Mouse (Mus musculus): ENCODE data around the gene Tdrd9. TPM values are rescaled to one million over a fixed set of nuclear protein-coding genes. Genes with fewer than 3 reads are reported as not detected.
A peak's percentile ranks its signal among the peaks of the same experiment; 100 is the strongest.

The Tdrd9 gene
- total RNA-seq, 4 experiments from 2014 or later: 0.09 to 0.31 TPM; not detected in 2

GRCm38 (mm10) chr12:112107685-112108084, 136.3 kb downstream of the Tdrd9 start:
- DNase-seq: no peak

DNA sequence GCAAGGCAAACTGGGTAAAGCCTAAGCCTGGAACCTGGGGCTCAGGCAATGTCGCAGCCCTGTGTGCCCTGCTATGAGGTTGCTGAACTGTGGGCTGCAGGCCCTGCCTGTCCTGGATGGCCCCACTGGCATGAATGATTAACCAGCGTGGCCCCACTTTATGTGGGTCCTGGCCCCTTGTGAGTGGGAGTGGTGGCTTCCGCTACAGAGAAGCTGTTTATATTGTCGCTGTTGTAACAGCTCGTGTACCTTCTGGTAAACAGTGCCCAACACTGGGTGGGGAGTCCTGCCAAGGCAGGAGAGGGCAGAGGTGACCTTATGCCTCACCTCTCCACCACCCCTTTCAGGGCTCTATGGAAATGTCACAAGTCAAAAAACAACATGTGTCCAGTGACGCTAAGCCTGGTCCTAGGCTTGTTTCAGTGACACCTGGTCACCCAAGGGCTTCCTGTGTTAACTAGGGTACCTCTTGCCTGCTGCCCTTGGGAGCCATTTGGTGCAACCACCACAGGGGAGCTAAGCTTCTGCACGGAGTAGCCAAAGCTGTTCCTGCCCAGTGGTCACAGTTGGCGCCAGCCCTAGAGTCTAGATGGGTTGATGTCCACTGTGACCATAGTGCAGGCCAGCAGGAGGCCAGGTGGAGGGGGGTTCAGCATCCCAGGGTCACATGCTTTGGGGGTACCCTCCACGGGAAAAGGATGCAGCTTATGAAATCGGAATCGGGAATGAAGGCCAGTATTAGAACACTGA, 137.5 kb downstream of the Tdrd9 start:
- no peak for DNase-seq

- DNase-seq: no peak
Measured at GRCm38 (mm10) chr12:112109701-112110100, 138.3 kb downstream of the Tdrd9 start.

GRCm38 (mm10) chr12:112111323-112111722, 140.0 kb downstream of the Tdrd9 start:
- peak; percentile 67 for DNase-seq

DNA sequence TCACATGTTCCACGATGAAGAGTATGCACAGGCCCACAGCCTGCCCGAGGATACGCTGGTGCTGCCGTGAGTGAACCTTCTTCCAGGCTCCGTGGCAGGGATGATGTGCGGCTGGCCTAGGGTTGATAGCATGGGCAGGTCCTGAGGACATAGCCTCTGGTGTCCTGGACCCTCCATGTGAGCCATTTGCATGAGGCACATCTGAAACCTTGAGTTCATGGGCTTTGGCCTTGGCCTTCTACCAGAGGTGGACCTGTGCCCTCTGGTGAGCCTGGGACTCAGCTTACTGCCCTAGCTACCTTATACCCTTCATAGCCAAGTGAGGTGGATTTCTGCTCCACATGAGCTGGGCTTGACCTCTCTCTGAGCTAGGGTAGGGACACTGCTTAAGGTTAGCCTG, 140.9 kb downstream of the Tdrd9 start:
- no peak for DNase-seq

GRCm38 (mm10) chr12:112112686-112113396, 141.5 kb downstream of the Tdrd9 start:
- no peak for DNase-seq

- peak; percentile 78 for DNase-seq
Measured at GRCm38 (mm10) chr12:112113710-112114109, 142.4 kb downstream of the Tdrd9 start.

DNA sequence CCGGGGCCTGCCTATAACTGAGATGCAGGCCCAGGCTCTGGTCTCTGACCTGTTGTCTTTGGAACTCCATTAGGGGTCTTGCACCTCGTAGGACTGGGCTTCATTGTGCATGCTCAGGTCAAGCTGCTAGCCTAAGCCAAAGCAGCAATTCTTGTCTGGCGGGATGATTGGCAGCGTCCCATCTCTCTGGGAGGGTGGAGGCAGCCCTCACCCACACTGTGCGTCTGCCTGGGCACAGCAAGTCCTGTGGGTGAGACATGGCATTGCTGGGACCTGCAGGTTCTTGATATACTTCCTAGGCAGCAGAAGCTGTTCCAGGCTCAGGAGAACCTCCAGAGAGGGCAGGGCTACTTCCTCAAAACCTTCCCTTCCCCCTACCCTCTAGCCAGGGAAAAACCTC, 145.6 kb downstream of the Tdrd9 start:
- DNase-seq: no peak

DNA sequence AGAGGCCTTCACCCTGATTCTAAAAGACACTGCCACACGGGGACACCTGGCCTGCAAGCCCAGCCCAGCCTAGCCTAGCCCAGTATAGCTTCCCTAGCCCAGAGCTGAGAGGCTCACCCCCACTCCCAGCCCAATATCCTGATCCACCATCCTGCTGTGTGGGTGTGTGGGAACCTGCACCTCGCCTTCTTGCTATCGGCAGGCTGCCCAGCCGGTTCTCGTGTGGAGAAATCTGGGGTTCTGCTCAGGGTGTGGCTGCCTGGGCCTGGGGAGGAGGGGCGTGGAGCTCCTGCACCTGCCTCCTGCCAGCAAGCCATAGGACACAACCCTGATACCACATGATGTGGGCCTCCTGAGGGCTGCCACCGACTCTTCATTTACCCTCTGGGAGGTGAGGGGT, 146.3 kb downstream of the Tdrd9 start:
- DNase-seq: no peak

Small RNA genes within 50 kb of the gene (microRNA-seq; reads per million reads assigned to microRNA genes)
- gene Mir3073a: 0 reads per million in 2 experiments
- 0 reads per million in 2 experiments for gene Mir3073b

Other genes with a start within 250 kb of the Tdrd9 start
- gene Klc1, start 212.7 kb upstream of the Tdrd9 start, total RNA-seq (2022): 100 to 1,000 TPM in 2 of 4 experiments, 10 to 100 TPM in 2; 87.5 to 137 (median 109) TPM
- gene Xrcc3, start 157.7 kb upstream of the Tdrd9 start, total RNA-seq (2022): 10 to 100 TPM; 17.5 to 22.1 (median 19.4) TPM
- 100 to 1,000 TPM; 113 to 145 (median 123) TPM for gene Zfyve21, start 157.4 kb upstream of the Tdrd9 start, total RNA-seq (2022)
- 10 to 100 TPM; 16.0 to 26.6 (median 18.7) TPM for gene Ppp1r13b, start 63.4 kb upstream of the Tdrd9 start, total RNA-seq (2022)
- gene Atp5mpl, start 4.6 kb upstream of the Tdrd9 start, total RNA-seq (2022): 100 to 1,000 TPM; 314 to 407 (median 358) TPM
- not detected for gene Rd3l, start 9.8 kb downstream of the Tdrd9 start, total RNA-seq (2022)
- 10 to 100 TPM in 2 of 4 experiments, 1 to 10 TPM in 1, under 1 TPM in 1; 0.22 to 19.3 (median 7.5) TPM for gene Aspg, start 135.1 kb downstream of the Tdrd9 start, total RNA-seq (2022)
- 10 to 100 TPM; 11.4 to 19.1 (median 14.7) TPM for gene Kif26a, start 174.6 kb downstream of the Tdrd9 start, total RNA-seq (2022)